Mouse (Mus musculus): ENCODE measurements around the gene Golm1.
A peak's percentile ranks its signal among the peaks of the same experiment; 100 is the strongest.

GRCm38 (mm10) chr13:59688338-59688770 is 12.7 kb upstream of the Golm1 start:
- TF ChIP-seq CTCF (IDR thresholded peaks at IDR 0.05; ENCODE audit: low read depth): no peak
- TF ChIP-seq EP300 (IDR thresholded peaks at IDR 0.05; ENCODE audit: low read depth): 0 out of 2 replicates have a peak, but pooled peaks have one; percentile 25

Data from liver, embryonic 14.5 days (tissue).